Mouse (Mus musculus): ENCODE results near the gene Nkain4. TPM values are rescaled to one million over a fixed set of nuclear protein-coding genes. Genes with fewer than 3 reads are reported as not detected.

Nkain4 gene
- total and polyA plus RNA-seq, 3 experiments: not detected

DNA sequence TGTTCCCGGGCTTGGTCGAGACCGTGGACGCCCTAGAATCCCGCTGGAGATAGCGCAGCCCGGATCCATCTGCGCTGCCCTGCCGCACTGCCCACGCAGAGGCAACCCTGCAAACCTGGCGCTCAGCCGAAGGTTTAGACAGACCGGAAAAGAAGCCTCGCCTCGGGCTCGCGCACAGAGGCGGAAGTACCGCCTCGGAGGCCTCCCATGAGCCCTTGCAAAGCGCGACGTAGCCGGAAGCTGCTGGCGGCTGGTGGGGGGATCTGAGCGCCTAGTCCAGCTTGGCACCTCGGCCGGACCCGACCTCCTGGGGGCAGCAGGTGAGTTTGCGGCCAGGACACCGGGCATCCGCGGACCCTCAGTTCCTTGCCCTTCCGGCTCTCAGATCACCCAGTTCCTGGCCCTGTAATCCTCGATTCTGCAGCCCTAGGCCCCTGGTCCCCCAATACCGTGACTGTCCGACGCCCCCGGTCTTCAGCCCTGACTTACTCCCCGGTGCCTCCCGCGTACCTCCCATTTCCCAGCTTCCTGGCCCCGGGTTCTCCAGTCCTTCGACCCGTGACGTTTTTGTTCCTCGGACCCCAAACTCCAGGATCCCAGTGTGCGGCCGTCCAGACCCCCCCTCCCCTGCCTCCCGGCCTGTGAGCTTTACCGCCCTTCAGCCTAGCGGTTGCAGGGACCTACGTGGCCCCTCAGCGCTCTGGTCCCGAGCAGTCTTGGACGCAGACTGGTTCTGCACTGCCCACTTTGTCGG, 12.7 kb upstream of the Nkain4 start, which contains the start of gene Arfgap1 (continued):
- TF ChIP-seq RAD21 (IDR thresholded peaks at IDR 0.05; ENCODE audit: low read depth, low read length) (no peak), MXI1 (IDR thresholded peaks at IDR 0.05; ENCODE audit: low read depth, low read length) (peak; percentile 46; the same call in 1 of the 2 replicates), NELFE (IDR thresholded peaks at IDR 0.05; ENCODE audit: low read depth, low read length) (peak; percentile 97), POLR2AphosphoS2 (IDR thresholded peaks at IDR 0.05; ENCODE audit: low read depth, low read length) (0 out of 2 replicates have a peak, but pooled peaks have one; percentile 72), RCOR1 (conservative IDR thresholded peaks at IDR 0.05; ENCODE audit: low read depth, low read length) (no peak), JUND (conservative IDR thresholded peaks at IDR 0.05; ENCODE audit: low read depth, low read length) (no peak), BHLHE40 (IDR thresholded peaks at IDR 0.05; ENCODE audit: low read depth, low read length) (0 out of 2 replicates have a peak, but pooled peaks have one; percentile 13)

DNA sequence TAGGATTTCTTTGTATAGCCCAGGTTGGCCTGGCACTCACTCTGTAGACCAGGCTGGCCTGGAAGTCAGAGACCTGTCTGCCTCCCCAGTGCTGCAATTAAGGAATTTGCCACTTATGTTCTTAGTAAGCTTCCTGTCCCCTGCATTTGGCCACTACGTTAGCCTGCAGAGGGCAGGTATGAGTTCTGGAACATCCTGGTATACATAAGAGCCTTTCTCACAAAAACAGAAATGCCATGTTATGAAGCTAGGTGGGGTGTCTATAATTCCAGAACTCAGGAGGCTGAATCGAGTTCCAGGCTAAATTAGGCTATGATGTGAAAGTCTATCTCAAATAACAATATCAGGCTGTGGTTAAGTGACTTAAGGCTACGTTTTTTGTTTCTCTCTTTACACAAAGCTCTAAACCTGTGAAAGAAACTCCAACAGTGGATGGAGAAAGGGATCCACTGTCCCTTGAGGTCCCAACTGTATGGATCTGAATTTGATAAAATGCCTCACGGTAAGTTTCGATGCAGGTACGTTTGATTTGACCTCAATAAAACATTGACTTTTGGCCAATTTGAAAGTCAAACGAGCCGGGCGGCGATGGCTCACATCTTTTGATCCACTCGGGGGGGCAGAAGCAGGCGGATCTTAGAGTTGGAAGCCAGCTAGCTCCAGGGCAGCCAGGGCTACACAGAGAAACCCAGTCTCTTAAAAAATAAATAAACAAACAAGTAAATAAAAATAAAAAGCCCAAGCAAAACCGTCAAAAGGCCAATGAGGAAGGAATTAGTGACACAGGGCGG, 11.8 kb upstream of the Nkain4 start:
- peaks cover 13 to 26% of the 10 kb centered on the region in 2 experiments for H3K36me3 ChIP-seq (replicated peaks in 1 of 2; ENCODE audit: control insufficient read depth in 1 of 2, insufficient read depth in 1 of 2, low read length in 1 of 2)
- H3K27me3 ChIP-seq (replicated peaks): peaks cover 23% of the 10 kb centered on the region
- H3K9me3 ChIP-seq (replicated peaks; ENCODE audit: low read length): no peaks in the 10 kb centered on the region
- H3K4me3 ChIP-seq (replicated peaks in 1 of 3; ENCODE audit: low read depth in 2 of 3, low read length in 2 of 3, poor library complexity in 1 of 3): peak overlapping the region; percentile 76 to 96 (median 84)
- no peak overlapping the region for H3K27ac ChIP-seq (ENCODE audit: insufficient read depth, low read depth)
- H3K79me2 ChIP-seq (replicated peaks; ENCODE audit: control insufficient read depth, extremely low read depth, insufficient read depth, poor library complexity, severe bottlenecking): peaks cover 26% of the 10 kb centered on the region
- H3K9ac ChIP-seq (ENCODE audit: insufficient read depth, low read depth): peak overlapping the region; percentile 96
- peak overlapping the region; percentile 99 for H3K4me2 ChIP-seq (ENCODE audit: insufficient read depth, low read depth, poor library complexity, severe bottlenecking)
- dilution Hi-C loops (cut with MboI; ENCODE audit: extremely low pct_ligation_motif_present, extremely low pct_unique_long_range_greater_than_20kb, low sequenced_read_pairs): no loop called here
- in situ Hi-C loops (cut with MboI; ENCODE audit: low pct_ligation_motif_present, low pct_unique_long_range_greater_than_20kb, low sequenced_read_pairs): loop anchor here (5.0 kb wide), 1 partner anchor 34 kb away; no protein-coding TSS in a partner anchor
- peaks cover 3 to 27% of the 10 kb centered on the region in 2 experiments; a peak in 3 of 4 replicates for H3K4me1 ChIP-seq (ENCODE audit: control insufficient read depth in 1 of 2, insufficient read depth in 2 of 2)
- DNase-seq (ENCODE audit: extremely low read depth): peak; percentile 69
- TF ChIP-seq SMC3 (IDR thresholded peaks at IDR 0.05; ENCODE audit: low read depth, low read length): peak; percentile 38
- TF ChIP-seq POLR2A (IDR thresholded peaks at IDR 0.05; ENCODE audit: low read depth, low read length): no peak
- TF ChIP-seq USF2 (conservative IDR thresholded peaks at IDR 0.05; ENCODE audit: low read depth, low read length): no peak
- no peak for TF ChIP-seq CHD2 (IDR thresholded peaks at IDR 0.05; ENCODE audit: low read length)
- TF ChIP-seq KAT2A (IDR thresholded peaks at IDR 0.05; ENCODE audit: insufficient replicate concordance, low read length): no peak
- no peak for TF ChIP-seq ZMIZ1 (IDR thresholded peaks at IDR 0.05; ENCODE audit: low read depth, low read length)
- TF ChIP-seq BHLHE40 (IDR thresholded peaks at IDR 0.05; ENCODE audit: low read depth, low read length): no peak
- TF ChIP-seq CTCF (conservative IDR thresholded peaks at IDR 0.05 in 1 of 2, IDR thresholded peaks at IDR 0.05 in 1 of 2; ENCODE audit: low read depth in 2 of 2, low read length in 2 of 2): peak in 1 of 2 experiments; percentile 67; a peak in 2 of 4 replicates
- no peak for TF ChIP-seq ETS1 (conservative IDR thresholded peaks at IDR 0.05; ENCODE audit: low read depth, low read length)
- TF ChIP-seq MAZ (IDR thresholded peaks at IDR 0.05; ENCODE audit: low read depth, low read length): no peak
- TF ChIP-seq JUND (conservative IDR thresholded peaks at IDR 0.05; ENCODE audit: low read depth, low read length): 0 out of 2 replicates have a peak, but pooled peaks have one; percentile 39
- TF ChIP-seq TBP (conservative IDR thresholded peaks at IDR 0.05; ENCODE audit: low read depth, low read length): no peak
- no peak for TF ChIP-seq NRF1 (IDR thresholded peaks at IDR 0.05; ENCODE audit: low read depth, low read length)
- 0 out of 2 replicates have a peak, but pooled peaks have one; percentile 32 for TF ChIP-seq HCFC1 (IDR thresholded peaks at IDR 0.05; ENCODE audit: low read depth, low read length)
- peak; percentile 45; the same call in 1 of the 2 replicates for TF ChIP-seq CHD1 (IDR thresholded peaks at IDR 0.05; ENCODE audit: low read depth, low read length)
- no peak for TF ChIP-seq ZKSCAN1 (IDR thresholded peaks at IDR 0.05; ENCODE audit: borderline replicate concordance, low read depth, low read length)
- TF ChIP-seq IRF4 (IDR thresholded peaks at IDR 0.05; ENCODE audit: low read depth, low read length): peak; percentile 77
- no peak for TF ChIP-seq RCOR1 (conservative IDR thresholded peaks at IDR 0.05; ENCODE audit: low read depth, low read length)
- TF ChIP-seq RAD21 (IDR thresholded peaks at IDR 0.05; ENCODE audit: low read depth, low read length): peak; percentile 4
- no peak for TF ChIP-seq UBTF (IDR thresholded peaks at IDR 0.05; ENCODE audit: low read depth, low read length)
- TF ChIP-seq MEF2A (IDR thresholded peaks at IDR 0.05; ENCODE audit: borderline replicate concordance, low read depth, low read length): 0 out of 2 replicates have a peak, but pooled peaks have one; percentile 26
- no peak for TF ChIP-seq PAX5 (IDR thresholded peaks at IDR 0.05; ENCODE audit: low read length)
- TF ChIP-seq NELFE (IDR thresholded peaks at IDR 0.05; ENCODE audit: low read depth, low read length): no peak
- no peak for TF ChIP-seq JUN (IDR thresholded peaks at IDR 0.05; ENCODE audit: insufficient read depth, low read depth, low read length)
- no peak for TF ChIP-seq E2F4 (IDR thresholded peaks at IDR 0.05; ENCODE audit: insufficient replicate concordance, low read depth, low read length)
- TF ChIP-seq MAX (IDR thresholded peaks at IDR 0.05; ENCODE audit: low read length): no peak
- no peak for TF ChIP-seq ZC3H11A (IDR thresholded peaks at IDR 0.05; ENCODE audit: low read depth, low read length)
- no peak for TF ChIP-seq ZNF384 (IDR thresholded peaks at IDR 0.05; ENCODE audit: low read depth, low read length)
- 0 out of 2 replicates have a peak, but pooled peaks have one; percentile 29 for TF ChIP-seq EP300 (IDR thresholded peaks at IDR 0.05; ENCODE audit: low read length)
- no peak for TF ChIP-seq GABPA (IDR thresholded peaks at IDR 0.05; ENCODE audit: insufficient replicate concordance, low read depth, low read length)

All from CH12.LX (cell line).